Mouse (Mus musculus) activated CD4-positive, CD25-positive, alpha-beta regulatory T cell, adult 4 months (primary cell): ENCODE data around the gene Olfr1344. TPM values are rescaled to one million over a fixed set of nuclear protein-coding genes. Genes with fewer than 3 reads are reported as not detected.
"Not testable (repeated sequence)": the region's sequence is repeated elsewhere in the genome, so short reads cannot be mapped to it uniquely, and the experiment has no call there.

ENCODE experiments used
- ATAC-seq: one replicate; pipeline ENCODE4 v1.8.0; 2017
- polyA plus RNA-seq, 2 experiments: library from polyadenylated mRNA; unstranded; fragments of 100-300 nt; shearing (Covaris generic); gene quantifications; one replicate each; pipeline ENCODE4 v1.2.1; 2017

The Olfr1344 gene
- polyA plus RNA-seq, result not detected

GRCm38 (mm10) chr7:6438388-6438787, at the start of gene Olfr1344:
Gene Olfr1344 (plus strand): TSS chr7:6438688.
- no peak for ATAC-seq

- ATAC-seq, result no peak
These were observed 49.5 kb upstream of the Olfr1344 start for GRCm38 (mm10) chr7:6388971-6389370.

- no peak for ATAC-seq
These were observed 49.0 kb upstream of the Olfr1344 start for GRCm38 (mm10) chr7:6389449-6389848.

DNA sequence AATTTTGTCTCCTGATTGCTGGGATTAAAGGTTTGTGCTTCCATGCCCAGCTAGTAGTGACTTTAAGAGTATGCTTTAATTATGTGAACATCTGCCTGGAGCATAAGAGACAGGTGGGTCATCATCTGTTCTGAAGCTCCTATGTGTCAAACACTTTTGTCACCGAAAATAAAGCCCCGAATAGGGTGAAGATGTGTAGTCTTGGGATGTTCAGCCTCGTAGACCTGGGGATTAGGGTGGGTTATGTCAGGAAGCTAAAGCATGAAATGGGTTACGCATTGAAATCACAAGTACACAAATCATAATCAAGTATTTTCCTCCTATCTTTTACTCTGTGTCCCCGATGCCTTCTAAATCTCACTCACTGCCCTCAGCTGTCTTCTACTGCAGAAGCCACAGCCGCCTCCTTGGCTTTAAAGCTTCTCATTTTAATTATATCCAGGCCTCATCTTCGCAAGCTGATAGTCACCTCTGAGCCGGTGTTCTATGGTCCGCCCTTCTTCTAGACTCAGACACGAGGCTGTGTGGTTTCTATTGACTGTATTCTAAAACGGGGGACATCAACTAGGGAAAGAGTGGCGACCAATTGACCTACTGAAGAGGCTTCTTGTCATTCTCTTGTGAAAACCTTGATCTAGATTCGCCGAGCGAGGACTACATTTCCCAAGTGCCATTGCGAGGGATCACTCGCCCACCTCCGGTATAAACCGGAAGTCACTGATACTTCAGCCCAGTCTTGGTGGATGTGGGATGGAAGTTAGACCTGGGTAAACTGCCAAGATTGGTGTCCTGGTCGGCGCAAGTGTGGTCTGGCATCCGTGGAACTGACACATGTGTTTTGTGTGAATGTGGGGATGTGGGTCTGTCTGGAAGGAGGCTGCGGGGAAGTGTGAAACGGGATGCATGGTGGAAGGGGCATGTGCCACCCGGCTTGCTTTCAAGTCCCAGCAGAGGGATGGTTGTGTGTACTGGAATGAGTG, 40.2 kb upstream of the Olfr1344 start, which contains the start of gene Smim17:
Gene Smim17, plus strand, starts transcription at position 720 of the 980 bp plus-strand sequence.
- ATAC-seq, result peak; percentile 96

DNA sequence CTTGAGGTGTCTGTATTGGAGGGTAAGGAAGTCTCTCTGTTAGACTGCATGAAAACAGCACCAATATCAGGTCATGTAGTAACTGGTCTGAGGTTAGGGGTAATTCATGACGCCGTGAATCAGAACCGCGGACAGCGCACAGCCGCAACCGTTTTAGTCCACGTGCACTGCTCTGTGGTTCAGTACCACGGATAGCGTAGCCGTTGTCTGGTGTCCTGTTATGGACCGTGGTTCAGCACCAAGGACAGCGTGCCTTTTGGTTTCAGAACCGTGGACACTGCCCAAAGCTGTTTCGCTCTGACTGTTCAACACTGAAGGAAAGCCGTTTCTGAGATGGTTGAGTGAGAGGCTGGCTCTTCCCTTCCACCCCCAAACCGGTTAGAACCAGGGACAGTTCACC, 28.4 kb upstream of the Olfr1344 start, which contains the start of gene Gm20715:
Gene Gm20715, plus strand, starts transcription at position 235 of the 400 bp plus-strand sequence.
- ATAC-seq, result peak; percentile 81

GRCm38 (mm10) chr7:6414626-6415441, 23.7 kb upstream of the Olfr1344 start:
- no peak for ATAC-seq

DNA sequence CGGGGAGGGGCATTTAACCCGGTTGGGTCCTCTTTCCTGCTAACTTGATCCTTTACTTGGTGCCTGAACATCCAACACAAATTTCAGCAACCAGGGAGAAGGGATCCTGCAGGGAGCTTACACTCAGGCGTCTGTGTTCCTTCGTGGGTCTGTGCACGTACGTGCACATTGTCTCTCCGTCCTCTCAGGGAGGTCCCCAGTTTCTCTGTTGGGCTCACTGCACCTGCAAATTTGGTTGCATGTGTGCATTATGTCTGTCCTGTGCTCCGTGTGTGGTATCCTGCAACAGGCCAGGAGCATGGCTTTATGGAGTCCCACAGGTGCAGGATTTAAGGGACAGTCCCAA, 23.1 kb upstream of the Olfr1344 start:
- ATAC-seq, result no peak

- ATAC-seq, result no peak
These were observed 18.6 kb upstream of the Olfr1344 start for GRCm38 (mm10) chr7:6419894-6420293.

DNA sequence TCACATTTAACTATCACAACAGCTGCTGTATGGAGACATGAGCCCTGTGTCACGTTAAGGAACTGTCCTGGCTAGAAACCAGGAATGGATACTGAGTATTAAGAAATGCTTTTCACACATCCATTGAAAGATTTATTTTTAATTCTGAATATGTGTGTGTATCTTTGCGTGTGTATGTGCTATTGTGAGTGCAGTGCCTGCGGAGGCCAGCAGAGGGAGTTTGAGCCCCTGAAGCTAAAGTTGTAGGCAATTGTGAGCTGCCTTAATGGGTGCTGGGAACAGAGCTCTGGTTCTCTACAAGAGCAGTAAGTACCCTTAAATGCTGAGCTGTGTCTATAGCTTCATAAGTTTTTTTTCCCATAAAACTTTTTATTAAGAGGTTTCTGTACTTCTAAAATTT, 9.1 kb upstream of the Olfr1344 start:
- no peak for ATAC-seq

GRCm38 (mm10) chr7:6430342-6430741, 8.1 kb upstream of the Olfr1344 start:
- ATAC-seq, result no peak

GRCm38 (mm10) chr7:6441173-6441572, 2.7 kb downstream of the Olfr1344 start:
- ATAC-seq, result no peak

DNA sequence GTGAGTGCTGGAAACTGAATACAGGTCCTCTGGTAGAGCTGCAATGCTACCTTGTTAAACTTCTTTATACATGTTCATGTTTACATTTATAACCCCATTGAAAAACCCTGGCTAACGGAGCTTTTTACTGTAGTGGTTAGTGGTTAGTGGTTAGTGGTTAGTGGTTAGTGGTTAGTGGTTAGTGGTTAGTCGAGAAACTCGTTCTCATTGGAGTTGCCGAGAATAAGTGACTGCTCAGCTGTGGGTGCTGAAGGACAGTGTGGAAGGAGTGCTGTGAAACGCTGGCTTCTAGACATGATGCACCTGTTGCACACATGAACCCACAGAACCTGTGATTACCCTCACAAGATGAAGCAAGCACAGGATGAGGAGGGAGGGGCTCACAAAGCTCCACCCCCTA, 9.3 kb downstream of the Olfr1344 start:
- ATAC-seq, result no peak

DNA sequence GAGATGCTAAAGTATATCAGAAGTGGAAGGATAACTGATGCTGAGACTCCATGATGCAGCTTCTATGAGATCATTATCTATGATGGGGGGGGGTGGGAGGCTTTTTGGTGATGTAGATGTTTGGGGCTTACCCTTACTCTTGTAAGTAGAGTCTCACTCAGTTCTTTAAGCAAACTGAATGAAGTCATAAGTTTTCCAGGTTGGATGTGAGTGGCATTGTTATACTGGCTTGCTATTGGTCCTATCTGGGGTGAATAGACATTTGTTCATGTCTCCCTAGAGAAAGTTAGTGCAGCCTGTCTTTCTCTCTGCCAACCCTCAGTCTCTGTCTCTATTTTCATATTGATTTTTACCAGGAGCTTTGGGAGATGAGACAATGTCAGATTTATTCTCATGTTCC, 17.4 kb downstream of the Olfr1344 start, which contains the start of gene Olfr1336:
Gene Olfr1336, plus strand, starts transcription at position 301 of the 400 bp plus-strand sequence.
- no peak for ATAC-seq

DNA sequence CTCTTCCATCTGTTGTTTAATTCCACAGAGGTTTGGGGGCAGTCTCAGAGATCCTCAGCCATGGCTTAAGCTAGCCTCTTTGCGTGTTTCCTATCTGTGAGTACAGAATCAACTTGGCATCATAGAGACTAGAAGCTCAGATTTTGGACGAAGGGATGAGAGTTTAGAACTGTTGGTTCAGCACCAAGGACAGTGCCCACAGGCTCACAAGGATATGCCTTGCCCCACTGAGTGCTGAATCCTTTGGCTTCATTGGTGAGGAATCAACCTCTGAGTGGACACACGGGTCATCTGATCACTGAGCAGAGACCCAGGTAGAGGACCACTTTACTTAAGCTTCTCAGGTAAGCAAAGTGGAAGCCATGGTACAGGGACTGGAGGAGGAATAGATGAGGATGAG, 17.9 kb downstream of the Olfr1344 start:
- ATAC-seq, result no peak

- no peak for ATAC-seq
These were observed 28.5 kb downstream of the Olfr1344 start, which contains the start of gene Olfr1346 for GRCm38 (mm10) chr7:6466951-6467350. Gene Olfr1346 (plus strand): TSS chr7:6467101.

DNA sequence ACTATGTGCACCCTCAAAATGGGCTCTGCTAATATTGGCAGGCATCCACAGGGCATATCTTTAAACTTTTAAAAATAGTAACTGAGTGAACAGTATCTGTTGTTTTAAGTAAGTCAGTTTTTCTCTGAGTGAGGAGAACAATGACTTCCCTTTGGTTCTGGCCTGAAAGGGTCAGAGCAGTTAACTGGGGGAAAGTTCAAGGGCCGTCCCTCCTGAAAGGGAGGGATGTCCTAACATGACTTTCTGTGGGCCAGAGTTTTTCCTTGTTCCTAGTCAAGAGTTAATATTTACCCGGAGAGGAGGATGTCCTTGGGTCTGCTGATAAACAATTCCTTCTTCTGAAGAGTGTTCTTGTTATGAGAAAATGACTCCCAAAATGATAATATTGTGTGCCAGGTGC, 39.1 kb downstream of the Olfr1344 start:
- not testable (repeated sequence) for ATAC-seq

DNA sequence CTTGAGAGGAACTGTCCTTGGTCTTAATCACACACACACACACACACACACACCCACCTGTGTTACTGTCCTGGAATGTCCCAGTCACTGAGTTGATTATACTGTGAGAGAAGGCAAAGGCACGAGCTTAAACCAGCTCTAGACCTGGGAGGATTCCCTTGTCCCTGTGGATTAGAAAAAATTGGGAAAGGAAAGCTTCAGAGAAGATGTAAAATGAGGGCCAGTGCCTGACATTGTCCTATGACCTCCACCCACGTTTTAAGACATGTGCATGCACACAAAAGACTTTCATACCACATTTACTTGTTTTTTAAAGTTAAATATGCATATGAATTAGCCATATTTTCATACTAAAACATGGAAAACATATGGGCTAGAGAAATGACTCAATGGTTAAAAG, 48.4 kb downstream of the Olfr1344 start, which contains the start of gene Olfr5:
Gene Olfr5, minus strand, starts transcription at position 101 of the 400 bp plus-strand sequence.
- no peak for ATAC-seq

Other genes starting within 250 kb of the Olfr1344 start
- gene Galp, start 241.6 kb upstream of the Olfr1344 start, polyA plus RNA-seq, result not detected
- not detected for gene Zscan5b, start 216.4 kb upstream of the Olfr1344 start, polyA plus RNA-seq
- gene Epp13, start 186.0 kb upstream of the Olfr1344 start, polyA plus RNA-seq, result not detected
- gene Zfp667, start 152.1 kb upstream of the Olfr1344 start, polyA plus RNA-seq, result 1 to 10 TPM; 4.1 to 4.6 TPM
- gene Zfp583, start 107.4 kb upstream of the Olfr1344 start, polyA plus RNA-seq, result 1 to 10 TPM in 1 of 2 experiments, not detected in 1; 1.1 TPM
- under 1 TPM; 0.24 to 0.31 TPM for gene Gm3854, start 94.9 kb upstream of the Olfr1344 start, polyA plus RNA-seq
- 1 to 10 TPM; 1.8 to 2.4 TPM for gene Zfp78, start 75.4 kb upstream of the Olfr1344 start, polyA plus RNA-seq
- gene Zfp28, start 55.4 kb upstream of the Olfr1344 start, polyA plus RNA-seq, result 1 to 10 TPM; 1.9 to 5.9 TPM
- gene Smim17, start 40.0 kb upstream of the Olfr1344 start, polyA plus RNA-seq, result not detected
- not detected for gene Gm20715, start 28.4 kb upstream of the Olfr1344 start, polyA plus RNA-seq
- under 1 TPM in 1 of 2 experiments, not detected in 1; 0.11 TPM for gene Olfr1336, start 17.5 kb downstream of the Olfr1344 start, polyA plus RNA-seq
- not detected for gene Olfr1346, start 28.4 kb downstream of the Olfr1344 start, polyA plus RNA-seq
- not detected for gene Olfr5, start 48.3 kb downstream of the Olfr1344 start, polyA plus RNA-seq
- gene Olfr1347, start 61.1 kb downstream of the Olfr1344 start, polyA plus RNA-seq, result not detected
- gene Olfr1348, start 70.1 kb downstream of the Olfr1344 start, polyA plus RNA-seq, result under 1 TPM in 1 of 2 experiments, not detected in 1; 0.95 TPM
- gene Olfr1349, start 84.3 kb downstream of the Olfr1344 start, polyA plus RNA-seq, result not detected
- gene Olfr1350, start 126.2 kb downstream of the Olfr1344 start, polyA plus RNA-seq, result not detected